Mouse (Mus musculus): ENCODE data around the gene Xylt2. TPM values are rescaled to one million over a fixed set of nuclear protein-coding genes. Genes with fewer than 3 reads are reported as not detected.

The Xylt2 gene
- polyA plus RNA-seq, 1 experiment from 2014 or later = 19.5 TPM

DNA sequence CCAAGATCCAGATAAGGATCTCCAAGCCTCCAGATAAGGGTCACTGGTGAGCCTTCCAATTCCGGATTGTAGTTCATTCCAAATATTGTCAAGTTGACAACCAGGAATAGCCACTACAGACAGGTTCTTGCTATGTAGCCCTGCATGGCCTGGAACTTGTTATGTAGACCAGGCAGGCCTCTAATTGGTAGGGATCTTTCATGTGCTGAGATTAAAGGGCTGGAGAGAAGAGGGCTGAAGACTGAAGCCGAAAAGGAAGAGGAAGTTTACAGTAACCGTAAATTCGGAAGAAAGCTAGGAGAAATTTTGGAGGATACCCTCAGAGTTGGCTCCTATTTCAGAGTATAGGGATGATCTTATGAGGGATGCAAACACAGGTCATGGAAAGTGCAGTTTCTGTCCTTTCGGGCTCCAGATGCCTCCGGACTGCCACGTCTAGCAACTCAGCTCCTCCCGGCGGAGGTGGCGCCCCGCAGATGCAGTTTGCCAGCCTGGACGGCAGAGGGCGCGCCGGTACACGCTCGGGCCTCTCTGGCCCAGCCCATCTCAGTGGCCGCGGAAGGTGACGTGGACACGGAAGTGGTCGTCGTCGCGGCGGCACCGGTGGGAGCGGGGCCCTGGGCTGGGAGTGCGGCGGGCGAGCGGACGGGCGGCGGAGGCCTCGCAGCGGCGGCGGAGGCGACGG lies 48.0 kb downstream of the Xylt2 start, which contains the start of gene Lrrc59:
TSS of gene Lrrc59 (plus strand) at position 569 of the 685 bp plus-strand sequence.
- no peaks in the 10 kb centered on the region for H3K9me3 ChIP-seq
- peaks cover 10% of the 10 kb centered on the region; the same call in 1 of the 2 replicates for H3K4me1 ChIP-seq
- no peaks in the 10 kb centered on the region for H3K27me3 ChIP-seq (replicated peaks)
- H3K4me2 ChIP-seq (replicated peaks) = peak within 1 kb of the TSS; percentile 87
- peak within 1 kb of the TSS; percentile 92 for H3K4me3 ChIP-seq
- 7% methylated on average over 35 of the region's 41 CpGs for WGBS
- peaks cover 25% of the 10 kb centered on the region for H3K36me3 ChIP-seq
- peak; percentile 94 for ATAC-seq (ENCODE audit: low FRiP score, low read depth)
- H3K9ac ChIP-seq = peak within 1 kb of the TSS; percentile 88
- no peak within 1 kb of the TSS for H3K27ac ChIP-seq

DNA sequence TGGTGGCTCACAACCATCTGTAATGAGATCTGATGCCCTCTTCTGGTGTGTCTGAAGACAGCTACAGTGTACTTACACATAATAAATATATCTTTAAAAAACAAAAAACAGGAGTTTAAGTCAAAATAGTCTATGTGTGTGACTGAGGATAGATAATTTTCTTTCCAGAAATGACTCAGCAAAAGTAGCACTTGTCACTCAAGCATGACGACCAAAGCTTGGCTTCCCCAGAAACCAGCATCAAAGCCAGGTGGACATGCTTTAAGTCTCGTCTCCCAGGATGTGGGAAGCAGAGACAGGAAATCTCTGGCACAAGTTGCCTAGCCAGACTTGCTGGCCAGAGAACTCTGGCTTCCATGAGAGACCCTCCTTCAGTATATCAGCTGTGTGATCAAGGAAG lies 55.2 kb downstream of the Xylt2 start:
- WGBS = 84% methylated on average over 2 of the region's 2 CpGs
- H3K9me3 ChIP-seq = no peaks in the 10 kb centered on the region

DNA sequence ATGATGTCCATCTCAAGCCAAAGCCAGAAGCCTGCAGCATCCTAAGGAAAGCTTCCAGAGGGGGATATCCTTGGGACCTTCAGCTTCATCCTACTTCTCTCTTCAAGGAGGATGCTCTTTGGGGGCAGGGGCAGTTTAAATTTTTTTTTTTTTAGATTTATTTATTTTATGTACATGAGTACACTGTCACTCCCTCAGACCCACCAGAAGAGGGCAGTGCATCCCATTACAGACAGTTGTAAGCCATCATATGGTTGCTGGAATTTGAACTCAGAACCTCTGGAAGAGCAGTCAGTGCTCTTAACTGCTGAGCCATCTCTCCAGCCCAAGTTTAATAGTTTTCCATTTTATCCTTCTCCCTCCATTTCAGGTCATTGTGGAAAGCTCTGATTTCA lies 55.9 kb downstream of the Xylt2 start:
- H3K4me2 ChIP-seq (replicated peaks) = no peak overlapping the region
- no peak overlapping the region for H3K9ac ChIP-seq
- no peaks in the 10 kb centered on the region for H3K36me3 ChIP-seq
- ATAC-seq (ENCODE audit: low FRiP score, low read depth) = no peak
- no peaks in the 10 kb centered on the region for H3K4me1 ChIP-seq
- no peak overlapping the region for H3K4me3 ChIP-seq
- H3K27ac ChIP-seq = no peak overlapping the region
- no peaks in the 10 kb centered on the region for H3K9me3 ChIP-seq
- H3K27me3 ChIP-seq (replicated peaks) = no peaks in the 10 kb centered on the region

More for the DNA sequence above, 55.2 kb downstream of the Xylt2 start:
- ATAC-seq (ENCODE audit: low FRiP score, low read depth) = no peak
- Histone ChIP-seq H3K36me3 (no peaks in the 10 kb centered on the region), H3K4me1 (no peaks in the 10 kb centered on the region), H3K4me2 (replicated peaks) (no peak overlapping the region), H3K27me3 (replicated peaks) (no peaks in the 10 kb centered on the region), H3K9ac (no peak overlapping the region), H3K4me3 (no peak overlapping the region), H3K27ac (no peak overlapping the region)

- WGBS = 59% methylated on average over 6 of the region's 6 CpGs
Observed at GRCm38 (mm10) chr11:94620766-94621457, 56.4 kb downstream of the Xylt2 start.

DNA sequence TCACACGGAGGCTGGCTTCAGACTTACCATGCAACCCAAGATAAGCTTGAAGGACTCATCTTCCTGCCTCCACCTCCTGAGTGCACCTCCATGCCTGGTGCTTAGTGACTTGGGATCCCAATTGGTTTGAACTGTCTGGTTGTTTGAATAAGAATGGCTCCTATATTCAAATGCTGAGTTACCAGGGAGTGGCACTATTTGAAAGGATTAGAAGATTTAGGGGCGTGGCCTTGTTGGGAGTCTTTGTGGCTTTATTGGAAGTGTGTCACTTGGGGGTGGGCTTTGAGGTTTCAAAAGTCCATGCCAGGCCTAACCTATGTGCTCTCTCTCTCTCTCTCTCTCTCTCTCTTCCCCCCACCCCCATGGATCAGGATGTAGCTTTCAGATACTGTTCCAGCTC lies 59.7 kb downstream of the Xylt2 start:
- Histone ChIP-seq H3K9me3 (no peaks in the 10 kb centered on the region), H3K36me3 (no peaks in the 10 kb centered on the region), H3K4me3 (no peak overlapping the region), H3K4me2 (replicated peaks) (no peak overlapping the region), H3K4me1 (no peaks in the 10 kb centered on the region), H3K9ac (no peak overlapping the region), H3K27ac (no peak overlapping the region), H3K27me3 (replicated peaks) (no peaks in the 10 kb centered on the region)
- no peak for ATAC-seq (ENCODE audit: low FRiP score, low read depth)
- WGBS = 94% methylated on average over 2 of the region's 2 CpGs

More at GRCm38 (mm10) chr11:94620766-94621457, 56.4 kb downstream of the Xylt2 start:
- no peak overlapping the region for H3K9ac ChIP-seq
- no peaks in the 10 kb centered on the region for H3K36me3 ChIP-seq
- no peaks in the 10 kb centered on the region for H3K9me3 ChIP-seq
- no peak overlapping the region for H3K27ac ChIP-seq
- no peak overlapping the region for H3K4me3 ChIP-seq
- no peak overlapping the region for H3K4me2 ChIP-seq (replicated peaks)
- ATAC-seq (ENCODE audit: low FRiP score, low read depth) = no peak
- no peaks in the 10 kb centered on the region for H3K4me1 ChIP-seq
- H3K27me3 ChIP-seq (replicated peaks) = no peaks in the 10 kb centered on the region

DNA sequence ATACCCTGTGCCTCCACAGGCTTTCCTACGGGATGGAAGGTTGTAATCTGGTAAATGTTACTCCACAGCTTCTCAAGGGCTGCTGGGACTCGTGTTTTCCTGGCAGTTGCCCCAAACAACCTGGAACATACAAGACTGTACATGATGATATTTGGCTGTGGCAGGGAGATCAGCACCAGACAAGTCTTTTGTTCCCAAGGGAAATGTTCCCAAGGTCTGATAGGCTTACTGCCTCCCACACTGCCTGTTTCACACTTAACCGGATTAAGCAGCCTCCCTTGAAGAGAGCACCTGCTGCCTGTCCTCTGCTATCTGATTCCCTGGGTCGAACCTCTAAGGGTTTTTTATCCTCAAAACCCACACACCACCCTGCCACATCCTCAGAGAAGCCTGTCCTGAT lies 61.8 kb downstream of the Xylt2 start:
- no peak overlapping the region for H3K4me2 ChIP-seq (replicated peaks)
- no peak overlapping the region for H3K9ac ChIP-seq
- no peak overlapping the region for H3K4me3 ChIP-seq
- H3K27me3 ChIP-seq (replicated peaks) = no peaks in the 10 kb centered on the region
- no peaks in the 10 kb centered on the region for H3K36me3 ChIP-seq
- no peaks in the 10 kb centered on the region for H3K4me1 ChIP-seq
- H3K9me3 ChIP-seq = no peaks in the 10 kb centered on the region
- 46% methylated on average over 4 of the region's 4 CpGs for WGBS
- H3K27ac ChIP-seq = no peak overlapping the region
- no peak for ATAC-seq (ENCODE audit: low FRiP score, low read depth)

DNA sequence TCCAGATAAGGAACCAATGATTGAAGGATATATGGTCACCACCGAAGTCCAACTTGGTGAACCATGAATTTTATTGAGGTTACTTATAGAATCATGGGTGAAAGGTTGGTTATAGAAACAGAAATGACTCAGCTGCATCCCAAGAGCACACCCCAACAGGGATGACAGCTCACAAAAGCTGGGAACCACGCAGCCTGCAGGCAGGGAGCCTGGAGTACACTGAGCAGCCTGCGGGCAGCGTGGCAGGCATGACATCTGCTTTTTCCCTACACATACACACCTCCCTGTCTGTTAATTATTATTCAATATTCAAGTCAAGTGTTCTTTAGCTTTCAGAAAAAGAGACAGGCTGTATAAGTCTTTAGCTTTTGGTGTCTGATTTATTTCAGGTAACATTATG lies 62.7 kb downstream of the Xylt2 start:
- H3K27me3 ChIP-seq (replicated peaks) = no peaks in the 10 kb centered on the region
- H3K36me3 ChIP-seq = no peaks in the 10 kb centered on the region
- H3K27ac ChIP-seq = no peak overlapping the region
- H3K4me1 ChIP-seq = no peaks in the 10 kb centered on the region
- ATAC-seq (ENCODE audit: low FRiP score, low read depth) = no peak
- H3K9ac ChIP-seq = no peak overlapping the region
- WGBS = 78% methylated on average over 4 of the region's 4 CpGs
- no peak overlapping the region for H3K4me2 ChIP-seq (replicated peaks)
- no peaks in the 10 kb centered on the region for H3K9me3 ChIP-seq
- H3K4me3 ChIP-seq = no peak overlapping the region

Other genes with a start within 250 kb of the Xylt2 start
- gene Cacna1g, start 203.3 kb downstream of the Xylt2 start, polyA plus RNA-seq (2016; fragmentation: Nextera tagmentation; extraction: Ambion mirVana) = 10.3 and 12.0 TPM in 2 replicates
- 0.19 TPM in 1 of 2 replicates, not detected in the other for gene Spata20, start 191.3 kb downstream of the Xylt2 start, polyA plus RNA-seq (2016; fragmentation: Nextera tagmentation; extraction: Ambion mirVana)
- gene Epn3, start 177.5 kb downstream of the Xylt2 start, polyA plus RNA-seq (2016; fragmentation: Nextera tagmentation; extraction: Ambion mirVana) = 0.43 and 0.62 TPM in 2 replicates
- 1.8 and 2.5 TPM in 2 replicates for gene Mycbpap, start 155.8 kb downstream of the Xylt2 start, polyA plus RNA-seq (2016; fragmentation: Nextera tagmentation; extraction: Ambion mirVana)
- 3.8 and 4.1 TPM in 2 replicates for gene Rsad1, start 128.3 kb downstream of the Xylt2 start, polyA plus RNA-seq (2016; fragmentation: Nextera tagmentation; extraction: Ambion mirVana)
- gene Chad, start 112.5 kb downstream of the Xylt2 start, polyA plus RNA-seq (2016; fragmentation: Nextera tagmentation; extraction: Ambion mirVana) = 1.3 and 1.5 TPM in 2 replicates
- gene Acsf2, start 75.6 kb downstream of the Xylt2 start, polyA plus RNA-seq (2016; fragmentation: Nextera tagmentation; extraction: Ambion mirVana) = 2.6 and 3.7 TPM in 2 replicates
- 201 and 203 TPM in 2 replicates for gene Lrrc59, start 47.7 kb downstream of the Xylt2 start, polyA plus RNA-seq (2016; fragmentation: Nextera tagmentation; extraction: Ambion mirVana)
- gene Mrpl27, start 23.7 kb downstream of the Xylt2 start, polyA plus RNA-seq (2016; fragmentation: Nextera tagmentation; extraction: Ambion mirVana) = 128 and 134 TPM in 2 replicates
- 19.8 and 23.0 TPM in 2 replicates for gene Eme1, start 23.6 kb downstream of the Xylt2 start, polyA plus RNA-seq (2016; fragmentation: Nextera tagmentation; extraction: Ambion mirVana)
- gene Gm11541, start 27.0 kb upstream of the Xylt2 start, polyA plus RNA-seq (2016; fragmentation: Nextera tagmentation; extraction: Ambion mirVana) = 0.15 TPM in 1 of 2 replicates, not detected in the other
- not detected in 2 replicates for gene Cdc34b, start 64.3 kb upstream of the Xylt2 start, polyA plus RNA-seq (2016; fragmentation: Nextera tagmentation; extraction: Ambion mirVana)
- not detected in 2 replicates for gene Tmem92, start 105.2 kb upstream of the Xylt2 start, polyA plus RNA-seq (2016; fragmentation: Nextera tagmentation; extraction: Ambion mirVana)